Mouse (Mus musculus) left cerebral cortex, adult 2 months (tissue): ENCODE data around the gene Nrn1. TPM values are rescaled to one million over a fixed set of nuclear protein-coding genes. Genes with fewer than 3 reads are reported as not detected.

Experiments used
- DNase-seq, 2 experiments: peaks; one replicate each; pipeline ENCODE4 v3.0.0; 2021 to 2022; ENCODE audit warnings: low spot score in 2 of 2, mixed read lengths in 1 of 2; ENCODE audit errors: extremely low spot score in 1 of 2
- H3K27ac ChIP-seq: fragments of 200-600 bp; 2 replicates; pipeline ENCODE4 v1.8.1; 2022
- H3K4me3 ChIP-seq: fragments of 200-600 bp; 2 replicates; pipeline ENCODE4 v1.8.1; 2022
- CTCF ChIP-seq: fragments of 200-600 bp; IDR thresholded peaks from 2 replicates; pipeline ENCODE4 v1.8.1; 2022; ENCODE audit warnings: antibody characterized with exemption, mild to moderate bottlenecking, moderate library complexity
- intact Hi-C: fragments of 180-260 bp; cut with DNase I; formaldehyde crosslinking; loops from one replicate; pipeline ENCODE4 v1.15.1; 2025
- total RNA-seq, 2 experiments: library from RNA; stranded (reverse); gene quantifications; 2 replicates each; pipeline ENCODE4 v1.2.3; 2021

Gene Nrn1
- total RNA-seq, 2 experiments from 2014 or later, result 311 to 384 TPM

DNA sequence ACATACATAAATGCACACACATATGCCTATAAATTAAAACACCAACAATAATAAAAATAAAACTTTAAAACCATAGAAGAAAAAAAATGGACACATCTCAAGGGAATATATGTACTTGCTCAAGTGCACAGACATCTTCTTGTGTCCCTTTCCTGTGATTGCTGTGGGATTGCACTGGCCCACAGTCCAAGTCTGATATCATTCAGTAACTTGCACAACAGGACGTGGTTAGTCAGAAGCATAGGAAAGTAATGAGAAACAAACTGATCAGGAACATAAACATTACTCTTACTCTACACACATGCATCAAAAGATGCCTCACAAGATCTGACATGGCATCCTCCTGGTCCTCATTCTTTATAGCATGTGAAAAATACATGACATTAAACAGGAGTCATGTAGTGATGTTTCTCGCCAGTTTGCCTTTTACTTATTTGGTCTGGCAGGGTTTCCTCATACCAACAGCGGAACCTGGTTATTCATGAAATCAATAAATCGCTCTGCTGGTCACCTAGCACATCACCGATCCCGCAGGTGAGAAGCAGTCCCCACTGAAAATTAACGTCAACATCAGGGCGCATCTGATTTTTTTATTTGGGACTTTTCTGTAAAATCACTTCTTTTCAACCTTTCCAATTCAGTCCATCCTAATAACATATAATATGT is 54.1 kb downstream of the Nrn1 start:
- intact Hi-C loops, result no loop called here
- TF ChIP-seq CTCF, result no peak
- H3K27ac ChIP-seq, result no peak overlapping the region
- no peak overlapping the region for H3K4me3 ChIP-seq
- DNase-seq, result no peak

DNA sequence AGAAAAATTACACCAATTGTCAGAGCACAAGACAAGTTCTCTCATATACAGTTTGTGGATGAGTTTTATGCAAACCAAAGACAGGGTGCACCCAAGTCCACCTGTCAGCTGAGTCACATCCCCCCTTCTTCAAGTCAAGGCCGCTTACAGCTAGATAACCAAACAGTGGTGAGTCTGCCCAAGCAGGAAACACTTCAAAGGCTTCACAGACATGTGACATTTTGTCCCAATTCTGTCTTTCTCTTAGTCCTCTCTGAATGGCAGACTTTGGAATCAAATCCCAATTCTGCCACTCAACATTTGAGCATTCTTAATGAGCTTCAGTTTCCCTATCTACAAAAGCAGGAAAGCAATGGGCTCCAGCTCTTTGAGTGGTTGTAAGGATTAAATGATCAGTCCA is 55.6 kb downstream of the Nrn1 start:
- no peak overlapping the region for H3K4me3 ChIP-seq
- no peak for TF ChIP-seq CTCF
- intact Hi-C loops, result no loop called here
- no peak overlapping the region for H3K27ac ChIP-seq
- no peak for DNase-seq
